Mouse (Mus musculus): ENCODE measurements at regions not wholly inside any gene's neighbourhood (a gene's known extent, or its start where the extent isn't known, plus 50 kb on each side); places are given as distances from the start of the nearest gene placed in this dataset.

DNA sequence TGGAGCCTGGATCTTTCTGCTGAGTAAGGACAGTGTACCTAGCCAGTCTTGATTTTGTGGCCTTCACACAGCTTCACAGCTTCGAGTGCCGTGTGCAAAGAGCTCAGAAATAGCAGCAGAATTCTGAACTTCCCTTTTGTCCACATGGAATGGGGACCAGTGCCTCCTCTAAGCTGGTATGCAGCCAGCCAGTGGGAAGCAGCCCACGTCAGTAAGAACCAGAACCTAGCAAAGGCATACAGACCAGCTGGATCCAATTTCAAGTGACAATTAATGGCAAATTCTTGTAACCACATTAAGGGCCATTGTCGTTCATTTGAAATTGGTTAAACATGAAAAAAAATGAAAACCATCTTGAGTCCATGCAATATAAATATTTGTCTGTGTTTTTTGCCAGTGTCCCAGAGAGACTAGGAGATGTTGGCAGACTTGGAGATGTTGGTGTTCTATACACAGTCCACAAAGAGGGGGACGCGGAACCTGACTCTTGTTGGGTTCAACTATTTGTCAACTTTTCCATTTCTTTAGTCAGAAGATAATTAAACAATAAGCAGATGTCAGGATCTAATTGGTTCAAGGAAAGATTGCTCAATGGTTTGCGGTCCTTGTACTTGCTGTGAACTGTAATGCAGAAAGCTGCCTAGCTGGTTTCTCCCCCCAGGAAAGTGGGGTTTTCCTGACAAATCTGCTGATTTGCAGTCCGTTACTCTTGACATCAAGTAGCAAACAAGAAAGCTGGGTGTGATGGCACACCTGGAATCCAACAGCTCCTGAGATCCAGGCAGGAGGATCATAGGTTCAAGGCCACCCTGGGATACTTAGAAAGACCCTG, 125.1 kb downstream of the Rplp1 start:
- no peaks in the 10 kb centered on the region for H3K27me3 ChIP-seq
- no peak overlapping the region for H3K4me3 ChIP-seq
- 83% methylated on average over 8 of the region's 8 CpGs for WGBS
- no peak overlapping the region for H3K9ac ChIP-seq
- H3K27ac ChIP-seq (replicated peaks), result no peak overlapping the region
- ATAC-seq (ENCODE audit: low read depth), result no peak
- H3K4me1 ChIP-seq (replicated peaks), result 0 out of 2 replicates have a peak, but pooled peaks cover 4% of the 10 kb centered on the region
- no peaks in the 10 kb centered on the region for H3K36me3 ChIP-seq
- H3K9me3 ChIP-seq, result no peaks in the 10 kb centered on the region
- H3K4me2 ChIP-seq, result no peak overlapping the region

DNA sequence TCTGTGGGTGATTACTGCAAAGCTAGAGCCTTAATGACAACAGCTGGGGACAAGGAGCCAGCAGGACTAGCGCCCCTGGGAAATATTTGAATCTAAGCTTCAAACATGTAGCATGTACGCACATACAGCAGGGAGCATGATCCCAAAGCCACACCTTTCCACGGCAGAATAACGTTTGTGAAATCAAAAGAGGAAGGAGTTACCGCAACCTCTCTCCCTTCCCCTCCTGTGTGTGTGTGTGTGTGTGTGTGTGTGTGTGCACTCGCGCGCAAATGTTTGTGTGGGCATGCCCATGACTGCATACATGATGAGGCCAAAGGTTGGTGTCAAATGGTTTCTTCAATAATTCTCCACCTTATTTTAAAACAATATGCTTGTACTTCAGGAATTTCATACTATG, 132.9 kb downstream of the Rplp1 start:
- no peak overlapping the region for H3K27ac ChIP-seq (replicated peaks)
- no peak for ATAC-seq (ENCODE audit: low read depth)
- H3K4me1 ChIP-seq (replicated peaks), result no peaks in the 10 kb centered on the region
- H3K4me3 ChIP-seq, result no peak overlapping the region
- no peak overlapping the region for H3K9ac ChIP-seq
- WGBS, result 86% methylated on average over 8 of the region's 8 CpGs
- no peaks in the 10 kb centered on the region for H3K27me3 ChIP-seq
- H3K36me3 ChIP-seq, result no peaks in the 10 kb centered on the region
- no peak overlapping the region for H3K4me2 ChIP-seq
- H3K9me3 ChIP-seq, result no peaks in the 10 kb centered on the region

DNA sequence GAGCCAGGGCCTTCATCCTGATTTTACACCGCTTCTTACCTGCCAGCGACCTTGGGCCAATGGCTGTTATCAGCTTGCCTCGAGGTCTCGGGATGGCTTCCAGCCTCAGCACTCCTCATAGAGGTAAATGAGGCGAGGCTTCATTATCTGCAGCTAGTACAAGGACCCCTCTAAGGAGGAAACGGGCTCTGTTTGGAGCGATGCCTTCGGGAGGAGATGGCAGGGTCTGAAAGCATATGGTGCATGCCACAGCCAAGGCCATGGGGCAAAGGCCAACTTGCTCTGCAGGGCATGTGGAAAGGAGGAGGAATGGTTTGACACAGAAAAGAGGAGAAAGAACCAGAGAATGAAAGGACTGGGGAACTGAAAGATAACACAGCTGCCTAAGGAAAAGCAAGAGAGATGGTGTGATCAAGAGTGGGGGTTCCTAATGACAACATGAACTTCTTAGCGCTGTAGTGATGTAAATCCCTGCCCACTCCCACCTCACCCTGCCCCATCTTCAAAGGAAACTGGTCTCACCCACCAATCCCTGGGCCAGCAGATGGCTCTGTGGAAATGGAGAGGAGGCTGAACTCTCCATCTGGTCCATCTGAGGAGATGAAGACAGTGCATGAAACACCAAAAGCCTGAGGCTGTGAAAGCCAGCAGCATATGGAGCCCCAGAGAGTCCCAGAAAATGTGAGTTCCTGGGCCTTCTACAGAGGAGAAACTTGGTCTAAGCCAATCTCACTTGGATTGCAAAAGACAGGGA, 134.0 kb downstream of the Rplp1 start:
- WGBS, result 73% methylated on average over 9 of the region's 9 CpGs
- H3K27ac ChIP-seq (replicated peaks), result no peak overlapping the region
- H3K36me3 ChIP-seq, result no peaks in the 10 kb centered on the region
- ATAC-seq (ENCODE audit: low read depth), result no peak
- no peak overlapping the region for H3K4me2 ChIP-seq
- no peak overlapping the region for H3K4me3 ChIP-seq
- no peaks in the 10 kb centered on the region for H3K27me3 ChIP-seq
- no peaks in the 10 kb centered on the region for H3K4me1 ChIP-seq (replicated peaks)
- no peak overlapping the region for H3K9ac ChIP-seq
- H3K9me3 ChIP-seq, result no peaks in the 10 kb centered on the region

DNA sequence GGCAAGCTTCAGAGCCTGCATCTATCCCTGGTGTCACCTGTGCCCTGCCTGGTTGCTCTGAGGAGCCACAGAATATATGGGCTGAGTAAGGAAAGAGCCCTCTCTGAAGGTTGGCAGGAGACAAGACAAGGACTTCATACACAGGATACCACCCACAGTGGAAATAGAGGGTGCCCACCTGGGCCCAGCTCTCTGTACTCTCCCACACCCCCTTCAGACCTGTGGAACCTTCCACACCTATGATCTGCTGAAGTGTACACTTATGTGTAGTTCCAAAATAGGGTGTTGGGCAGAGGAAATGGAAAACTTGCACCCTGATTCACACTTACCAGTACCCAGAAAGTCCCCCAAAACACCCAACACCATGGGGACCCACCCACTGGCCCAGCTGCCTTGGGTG, 135.2 kb downstream of the Rplp1 start:
- Histone ChIP-seq H3K4me2 (no peak overlapping the region), H3K9ac (no peak overlapping the region), H3K27ac (replicated peaks) (no peak overlapping the region), H3K36me3 (no peaks in the 10 kb centered on the region), H3K27me3 (no peaks in the 10 kb centered on the region), H3K4me1 (replicated peaks) (no peaks in the 10 kb centered on the region), H3K9me3 (no peaks in the 10 kb centered on the region), H3K4me3 (no peak overlapping the region)
- ATAC-seq (ENCODE audit: low read depth), result no peak

DNA sequence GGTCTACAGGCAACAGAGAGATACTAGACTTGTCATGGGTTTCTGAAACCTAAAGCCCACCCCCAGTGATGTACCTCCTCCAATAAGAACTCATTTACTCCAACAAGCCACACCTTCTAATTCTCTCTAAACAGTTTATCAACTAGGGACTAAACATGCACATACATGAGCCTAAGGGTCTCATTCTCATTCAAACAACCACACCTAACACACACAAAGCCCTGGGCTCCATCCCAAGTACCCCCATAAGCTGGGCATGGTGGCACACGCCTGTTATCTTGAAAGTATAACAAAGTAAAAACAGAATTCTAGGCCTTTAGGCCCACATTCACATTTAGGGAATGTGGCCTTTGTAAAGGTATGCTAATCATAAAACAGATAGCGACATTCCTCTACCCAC, 137.9 kb downstream of the Rplp1 start:
- ATAC-seq (ENCODE audit: low read depth), result no peak
- Histone ChIP-seq H3K36me3 (no peaks in the 10 kb centered on the region), H3K9ac (no peak overlapping the region), H3K4me1 (replicated peaks) (no peaks in the 10 kb centered on the region), H3K27me3 (no peaks in the 10 kb centered on the region), H3K4me3 (no peak overlapping the region), H3K9me3 (no peaks in the 10 kb centered on the region), H3K4me2 (no peak overlapping the region), H3K27ac (replicated peaks) (no peak overlapping the region)
- 85% methylated on average over 2 of the region's 2 CpGs for WGBS

DNA sequence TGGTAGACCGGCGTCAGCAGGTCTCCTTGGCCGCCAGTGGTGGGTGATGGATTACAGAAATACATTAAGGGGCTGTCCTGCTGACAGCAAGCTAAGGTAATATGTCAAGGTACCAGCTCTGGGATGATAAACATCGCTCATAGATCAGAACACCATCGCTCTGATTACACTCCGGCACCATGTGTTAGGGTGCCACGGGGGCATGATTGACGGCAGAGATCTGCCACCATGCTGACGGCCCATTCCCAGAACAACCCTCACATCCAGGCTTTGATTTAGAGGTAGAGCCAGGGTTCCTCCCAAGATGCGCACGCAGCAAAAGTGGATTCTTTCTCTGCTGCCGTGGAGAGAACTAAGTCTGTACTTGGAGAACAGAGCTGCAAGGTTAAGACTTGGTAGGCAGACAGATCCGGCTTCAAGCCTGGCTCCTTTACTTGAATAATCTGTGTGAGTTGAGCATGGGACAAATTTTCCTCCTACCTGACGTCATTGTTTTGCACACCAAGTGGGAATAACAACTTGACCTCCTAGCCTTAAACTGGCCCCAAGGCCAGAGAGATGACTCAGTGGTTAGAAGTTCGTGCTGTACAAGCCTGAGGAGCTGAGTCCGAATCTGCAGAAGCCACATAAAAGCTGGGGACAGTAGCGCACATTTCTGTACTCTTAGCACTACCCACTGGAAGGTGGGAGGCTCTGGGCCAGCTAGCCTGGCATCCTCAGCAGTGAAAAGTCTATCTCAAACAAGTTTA, 144.0 kb downstream of the Rplp1 start:
- peak; percentile 63 for ATAC-seq (ENCODE audit: low read depth)
- H3K4me1 ChIP-seq (replicated peaks), result 0 out of 2 replicates have a peak, but pooled peaks cover 10% of the 10 kb centered on the region
- no peaks in the 10 kb centered on the region for H3K9me3 ChIP-seq
- WGBS, result 71% methylated on average over 17 of the region's 17 CpGs
- H3K4me2 ChIP-seq, result no peak overlapping the region
- H3K27ac ChIP-seq (replicated peaks), result no peak overlapping the region
- no peaks in the 10 kb centered on the region for H3K36me3 ChIP-seq
- no peak overlapping the region for H3K4me3 ChIP-seq
- no peaks in the 10 kb centered on the region for H3K27me3 ChIP-seq
- no peak overlapping the region for H3K9ac ChIP-seq

DNA sequence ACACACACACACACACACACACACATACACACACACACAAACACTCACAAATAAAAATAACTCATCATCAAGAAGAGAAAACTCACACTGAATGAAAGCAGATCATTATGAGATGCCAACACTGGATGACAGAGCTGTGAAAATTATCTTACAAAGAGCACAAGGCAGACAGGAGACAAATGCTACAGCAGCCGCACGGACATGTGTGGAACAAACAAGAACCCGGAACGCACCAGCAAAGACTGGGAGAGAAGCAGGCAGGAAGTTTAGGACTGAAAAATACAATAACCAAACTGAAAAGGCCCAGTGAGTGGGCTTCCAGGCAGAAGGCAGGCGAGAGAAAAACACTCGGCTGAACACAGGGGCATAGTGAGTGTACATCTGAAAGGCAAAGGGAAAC, 148.2 kb downstream of the Rplp1 start:
- no peaks in the 10 kb centered on the region for H3K27me3 ChIP-seq

DNA sequence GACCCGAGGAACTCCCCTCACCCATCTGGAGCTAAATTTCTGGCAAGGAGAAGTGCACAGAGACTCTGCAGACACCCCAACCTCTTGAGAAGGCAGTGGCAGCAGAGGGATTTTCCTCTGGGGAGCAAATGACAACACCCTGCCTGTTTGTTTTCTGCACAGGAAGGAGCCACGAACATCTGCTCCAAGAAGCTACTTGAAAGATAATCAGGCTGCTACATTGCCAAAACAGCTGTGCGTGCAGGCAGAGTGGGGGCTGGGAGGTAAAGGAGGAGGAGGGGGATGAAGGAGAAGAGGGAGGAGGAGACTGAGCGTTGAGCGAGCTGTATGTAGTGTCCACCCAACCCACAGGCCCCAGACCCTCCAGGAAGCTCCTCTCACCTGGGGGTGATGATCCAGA, 149.0 kb downstream of the Rplp1 start:
- 0 out of 2 replicates have a peak, but pooled peaks cover 8% of the 10 kb centered on the region for H3K4me1 ChIP-seq (replicated peaks)
- no peak overlapping the region for H3K4me2 ChIP-seq
- WGBS, result 42% methylated on average over 5 of the region's 5 CpGs
- H3K4me3 ChIP-seq, result no peak overlapping the region
- no peaks in the 10 kb centered on the region for H3K27me3 ChIP-seq
- no peak overlapping the region for H3K27ac ChIP-seq (replicated peaks)
- no peaks in the 10 kb centered on the region for H3K9me3 ChIP-seq
- no peak for ATAC-seq (ENCODE audit: low read depth)
- H3K9ac ChIP-seq, result no peak overlapping the region
- no peaks in the 10 kb centered on the region for H3K36me3 ChIP-seq

More for the DNA sequence above, 148.2 kb downstream of the Rplp1 start:
- Histone ChIP-seq H3K9ac (no peak overlapping the region), H3K36me3 (no peaks in the 10 kb centered on the region), H3K4me3 (no peak overlapping the region), H3K27ac (replicated peaks) (no peak overlapping the region), H3K4me1 (replicated peaks) (0 out of 2 replicates have a peak, but pooled peaks cover 10% of the 10 kb centered on the region), H3K9me3 (no peaks in the 10 kb centered on the region), H3K4me2 (no peak overlapping the region)
- WGBS, result 81% methylated on average over 6 of the region's 6 CpGs
- no peak for ATAC-seq (ENCODE audit: low read depth)

DNA sequence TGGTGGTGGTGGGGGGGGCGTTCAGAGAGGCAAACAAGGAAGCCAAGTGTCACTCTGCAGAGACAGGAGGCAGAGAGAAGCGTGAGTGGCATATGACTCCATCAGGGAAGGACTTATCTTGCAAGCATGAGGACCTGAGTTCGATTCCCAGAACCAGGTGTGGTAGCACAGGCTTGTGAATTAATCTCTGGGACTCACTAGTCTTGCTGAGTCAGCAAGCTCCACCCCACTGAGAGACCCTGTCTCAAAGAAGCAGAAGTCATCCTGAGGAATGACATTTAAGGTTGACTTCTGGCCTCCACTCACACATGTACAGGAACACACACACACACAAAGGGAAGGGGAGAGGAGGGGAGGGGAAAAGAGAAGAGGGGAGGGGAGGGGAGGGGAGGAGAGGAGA, 156.5 kb downstream of the Rplp1 start:
- H3K9ac ChIP-seq, result no peak overlapping the region
- H3K27me3 ChIP-seq, result peaks cover 5% of the 10 kb centered on the region; the same call in 1 of the 2 replicates
- H3K36me3 ChIP-seq, result no peaks in the 10 kb centered on the region
- WGBS, result 88% methylated on average over 3 of the region's 3 CpGs
- no peak overlapping the region for H3K4me3 ChIP-seq
- no peak overlapping the region for H3K4me2 ChIP-seq
- ATAC-seq (ENCODE audit: low read depth), result no peak
- 0 out of 2 replicates have a peak overlapping the region, but pooled peaks have one; percentile 82 for H3K27ac ChIP-seq (replicated peaks)
- no peaks in the 10 kb centered on the region for H3K9me3 ChIP-seq
- H3K4me1 ChIP-seq (replicated peaks), result peaks cover 38% of the 10 kb centered on the region

DNA sequence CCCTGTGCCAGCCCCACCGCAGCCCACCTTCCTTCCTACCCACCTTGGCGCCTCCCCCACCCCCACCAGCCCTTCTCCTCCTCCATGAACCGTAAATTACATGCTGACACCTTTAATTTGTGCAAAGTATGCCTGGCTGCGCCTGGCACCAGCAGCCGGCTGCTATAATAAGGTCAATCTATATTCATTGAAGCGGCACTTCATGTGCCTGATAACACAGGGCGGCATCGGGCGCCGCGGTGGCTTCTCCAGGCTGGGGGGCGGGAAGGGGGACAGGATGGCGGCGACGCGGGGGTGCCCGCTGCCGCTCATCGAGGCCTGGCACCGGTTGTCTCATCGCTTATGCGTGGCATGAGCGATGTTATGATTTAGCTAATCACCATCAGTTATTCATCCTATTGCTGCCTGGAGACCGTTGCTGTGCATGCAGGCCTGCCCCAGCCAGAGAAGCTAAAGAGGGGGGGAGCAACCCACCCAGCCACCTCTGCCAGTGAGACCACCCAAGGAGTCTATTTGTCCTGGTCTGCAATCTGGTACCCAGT, 157.5 kb downstream of the Rplp1 start:
- WGBS, result 31% methylated on average over 24 of the region's 24 CpGs
- Histone ChIP-seq H3K4me2 (peak overlapping the region; percentile 21; the same call in 1 of the 2 replicates), H3K4me3 (no peak overlapping the region), H3K27me3 (peaks cover 5% of the 10 kb centered on the region; the same call in 1 of the 2 replicates), H3K27ac (replicated peaks) (peak overlapping the region; percentile 82), H3K4me1 (replicated peaks) (peaks cover 38% of the 10 kb centered on the region), H3K9ac (peak overlapping the region; percentile 49), H3K9me3 (no peaks in the 10 kb centered on the region), H3K36me3 (no peaks in the 10 kb centered on the region)
- ATAC-seq (ENCODE audit: low read depth), result peak; percentile 85

DNA sequence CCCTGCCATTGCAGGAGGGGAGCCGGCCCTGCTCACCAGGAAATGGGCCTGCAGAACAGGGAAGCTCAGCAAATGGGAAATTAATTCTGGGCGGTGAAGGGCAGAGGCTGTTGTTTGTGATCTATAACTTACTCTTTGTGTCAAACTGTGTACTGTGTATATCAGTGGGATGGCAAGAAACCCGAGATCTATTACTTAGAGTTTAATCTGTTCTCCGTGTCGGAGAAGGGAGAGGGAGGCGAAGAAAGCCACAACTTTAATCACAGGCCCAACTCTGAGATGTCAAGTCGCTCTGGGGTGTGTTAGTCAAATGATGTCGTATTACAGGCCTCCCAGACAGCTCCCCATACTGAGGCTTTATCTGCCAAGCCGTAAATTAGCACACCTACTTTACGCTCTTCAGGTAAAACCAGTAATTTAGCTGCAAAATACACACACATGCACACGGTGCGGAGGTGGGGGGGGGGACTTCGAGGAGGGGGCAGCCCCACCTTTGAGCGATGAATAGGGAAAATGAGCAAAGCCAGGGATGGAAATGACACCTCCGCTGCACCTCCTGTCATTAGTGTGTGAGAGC, 158.0 kb downstream of the Rplp1 start:
- peak overlapping the region; percentile 21; the same call in 1 of the 2 replicates for H3K4me2 ChIP-seq
- H3K4me3 ChIP-seq, result no peak overlapping the region
- peak overlapping the region; percentile 82 for H3K27ac ChIP-seq (replicated peaks)
- H3K4me1 ChIP-seq (replicated peaks), result peaks cover 38% of the 10 kb centered on the region
- H3K9me3 ChIP-seq, result no peaks in the 10 kb centered on the region
- WGBS, result 41% methylated on average over 15 of the region's 15 CpGs
- peak; percentile 30 for ATAC-seq (ENCODE audit: low read depth)
- peaks cover 5% of the 10 kb centered on the region; the same call in 1 of the 2 replicates for H3K27me3 ChIP-seq
- peak overlapping the region; percentile 49; the same call in 1 of the 2 replicates for H3K9ac ChIP-seq
- H3K36me3 ChIP-seq, result no peaks in the 10 kb centered on the region

All from neural tube, embryonic 13.5 days (tissue).